ENCODE assay signal across 8 mouse cellular contexts in the genomic region with DNA sequence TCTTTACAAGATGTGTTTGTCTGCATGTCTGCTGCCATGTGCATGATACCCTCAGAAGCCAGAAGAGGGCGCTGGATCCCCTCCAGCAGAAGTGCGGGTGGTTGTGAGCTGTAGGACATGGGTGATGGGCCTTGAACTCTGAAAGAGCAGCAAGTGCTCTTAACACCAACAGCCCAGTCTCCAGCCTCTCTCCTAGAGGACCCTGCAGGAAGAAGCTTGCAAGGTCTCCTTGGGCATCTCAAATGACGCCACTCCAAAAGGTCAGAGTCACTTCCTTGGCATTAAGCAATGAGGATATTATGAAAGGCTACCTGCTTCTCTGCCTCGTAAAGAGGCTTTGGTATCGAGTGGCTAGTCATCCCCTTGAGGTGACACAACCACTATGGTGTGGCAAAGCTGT. TPM values are rescaled to one million over a fixed set of nuclear protein-coding genes. Genes with fewer than 3 reads are reported as not detected.
DNase-seq lines count a peak whose midpoint lies in the region; TF ChIP-seq lines count a peak whose summit lies in the region.

No protein-coding gene starts in this region.

- intact Hi-C loops in gastrocnemius, adult 2 months (cut with DNase I) = loop anchor here (5.0 kb wide), 1 partner anchor 34 kb away; no protein-coding TSS in a partner anchor

- TF ChIP-seq CTCF in gastrocnemius, adult 2 months (IDR thresholded peaks at IDR 0.05) = peak; percentile 80

- peak; percentile 71 for DNase-seq in gastrocnemius, adult 2 months
- DNase-seq in gastrocnemius, adult 8-10 months (ENCODE audit: low spot score in 2 of 2) = no peak
- DNase-seq in right cerebral cortex, postnatal 4 days = peak; percentile 53
- no peak for DNase-seq in right cerebral cortex, adult 2 months (ENCODE audit: low spot score in 2 of 2)
- peak; percentile 31 for DNase-seq in embryo, embryonic 9.5 days (ENCODE audit: extremely low spot score)
- peak; percentile 73 for DNase-seq in lung, postnatal 10 days
- DNase-seq in thymus, postnatal 14 days = peak; percentile 83
- DNase-seq in frontal cortex, postnatal 36 days (ENCODE audit: low spot score in 2 of 2) = no peak

- H3K4me3 ChIP-seq in gastrocnemius, adult 2 months = no peak overlapping the region

- peak overlapping the region; percentile 3; the same call in 1 of the 2 replicates for H3K27ac ChIP-seq in gastrocnemius, adult 2 months

RNA-seq across cellular contexts. Expression of a gene that starts 23.6 kb away (rescaled TPM):
- total RNA-seq in gastrocnemius, adult 2 months (2021) = 1 to 10 TPM; 1.0 to 1.1 TPM
- 1 to 10 TPM in 1 of 4 experiments, under 1 TPM in 3; 0.41 to 1.0 (median 0.94) TPM for total RNA-seq in gastrocnemius, adult 8-10 months (2022)

RNA-seq across cellular contexts. Expression of a gene that starts 28.6 kb away (rescaled TPM):
- 10 to 100 TPM; 15.7 to 17.4 TPM for total RNA-seq in gastrocnemius, adult 2 months (2021)
- total RNA-seq in gastrocnemius, adult 8-10 months (2022) = 10 to 100 TPM; 13.1 to 16.7 (median 14.8) TPM

RNA-seq across cellular contexts. Expression of a gene that starts 36.9 kb away (rescaled TPM):
- total RNA-seq in gastrocnemius, adult 2 months (2021) = 100 to 1,000 TPM in 1 of 2 experiments, 10 to 100 TPM in 1; 70.1 to 115 TPM
- total RNA-seq in gastrocnemius, adult 8-10 months (2022) = 10 to 100 TPM; 41.0 to 82.5 (median 52.4) TPM

Comparison
In these comparisons a context has a peak if more than half of its experiments do, and no peak if none do; other contexts are left out.
1. DNase-seq: peak in gastrocnemius, adult 2 months (single experiment), right cerebral cortex, postnatal 4 days (single experiment), embryo, embryonic 9.5 days (single experiment), lung, postnatal 10 days (single experiment) and thymus, postnatal 14 days (single experiment); none in gastrocnemius, adult 8-10 months (0 of 2), right cerebral cortex, adult 2 months (0 of 2) and frontal cortex, postnatal 36 days (0 of 2).